Mouse (Mus musculus) lung, embryonic 16.5 days (tissue): ENCODE data around the gene Efhc1. TPM values are rescaled to one million over a fixed set of nuclear protein-coding genes. Genes with fewer than 3 reads are reported as not detected.

Experiments
- ATAC-seq: fragments of 200-750 bp; cut with Nextera tagmentation; 2 replicates; pipeline ENCODE4 v1.8.0; 2017; ENCODE audit warnings: low read depth, mild to moderate bottlenecking, moderate library complexity
- H3K27ac ChIP-seq: fragments of 300-500 bp; sonication (generic); 2 replicates; pipeline ENCODE4 v1.5.1; 2014; ENCODE audit warnings: mild to moderate bottlenecking, control low read depth, low read length
- H3K27me3 ChIP-seq: fragments of 300-500 bp; sonication (generic); 2 replicates; pipeline ENCODE4 v1.6.1; 2014; ENCODE audit warnings: low read depth, low read length, mixed read lengths; ENCODE audit not compliant: control insufficient read depth, insufficient read depth
- H3K36me3 ChIP-seq: fragments of 300-500 bp; sonication (generic); 2 replicates; pipeline ENCODE4 v1.6.1; 2014; ENCODE audit warnings: low read length; ENCODE audit not compliant: control insufficient read depth, insufficient read depth
- H3K4me1 ChIP-seq: fragments of 300-500 bp; sonication (generic); replicated peaks from 2 replicates; pipeline ENCODE4 v1.6.1; 2014; ENCODE audit warnings: low read length, mixed read lengths; ENCODE audit not compliant: control insufficient read depth, insufficient read depth
- H3K4me2 ChIP-seq: fragments of 300-500 bp; sonication (generic); 2 replicates; pipeline ENCODE4 v1.6.1; 2014; ENCODE audit warnings: low read depth, low read length, control low read depth
- H3K4me3 ChIP-seq: fragments of 300-500 bp; sonication (generic); 2 replicates; pipeline ENCODE4 v1.5.1; 2014; ENCODE audit warnings: mild to moderate bottlenecking, low read length, control low read depth
- H3K9ac ChIP-seq: fragments of 300-500 bp; sonication (generic); 2 replicates; pipeline ENCODE4 v1.6.1; 2014; ENCODE audit warnings: low read length, control low read depth
- H3K9me3 ChIP-seq: fragments of 300-500 bp; sonication (generic); 2 replicates; pipeline ENCODE4 v1.6.1; 2016; ENCODE audit warnings: low read length; ENCODE audit not compliant: control insufficient read depth
- WGBS: fragments of 180-500 bp; shearing (Covaris S2); extraction: QIAGEN DNeasy Blood & Tissue Kit; methylation state at CpG from one replicate; pipeline ENCODE4 v1.1.7; 2014; 5-methylcytosine and 5-hydroxymethylcytosine counted together
- polyA plus RNA-seq: library from polyadenylated mRNA; unstranded; fragments of >200 nt; fragmentation: Nextera tagmentation; extraction: Ambion mirVana; gene quantifications from 2 replicates; pipeline ENCODE4 v1.2.1, GENCODE M21; 2015

Gene Efhc1
- polyA plus RNA-seq, 1 experiment from 2014 or later, result 8.1 TPM

- WGBS, result 57% methylated on average over 4 of the region's 4 CpGs
- no peak overlapping the region for H3K4me3 ChIP-seq
- H3K4me2 ChIP-seq, result no peak overlapping the region
- peaks cover 21% of the 10 kb centered on the region for H3K36me3 ChIP-seq
- H3K27ac ChIP-seq, result peak overlapping the region; percentile 37
- H3K4me1 ChIP-seq, result peaks cover 4% of the 10 kb centered on the region
- no peaks in the 10 kb centered on the region for H3K9me3 ChIP-seq
- no peak overlapping the region for H3K9ac ChIP-seq
- ATAC-seq, result peak; percentile 47; the same call in 1 of the 2 replicates
- H3K27me3 ChIP-seq, result no peaks in the 10 kb centered on the region
Measured at GRCm38 (mm10) chr1:21008891-21009290, 57.5 kb downstream of the Efhc1 start.

GRCm38 (mm10) chr1:21010282-21010800 is 58.9 kb downstream of the Efhc1 start:
- 64% methylated on average over 6 of the region's 6 CpGs for WGBS
- no peak overlapping the region for H3K4me3 ChIP-seq
- peaks cover 18% of the 10 kb centered on the region for H3K36me3 ChIP-seq
- no peaks in the 10 kb centered on the region for H3K9me3 ChIP-seq
- H3K9ac ChIP-seq, result no peak overlapping the region; the same call in 1 of the 2 replicates
- H3K4me2 ChIP-seq, result no peak overlapping the region
- peaks cover 4% of the 10 kb centered on the region for H3K4me1 ChIP-seq
- ATAC-seq, result peak; percentile 68
- no peaks in the 10 kb centered on the region for H3K27me3 ChIP-seq
- H3K27ac ChIP-seq, result peak overlapping the region; percentile 58

GRCm38 (mm10) chr1:21014463-21014862 is 63.0 kb downstream of the Efhc1 start:
- H3K4me2 ChIP-seq, result no peak overlapping the region
- 51% methylated on average over 8 of the region's 8 CpGs for WGBS
- no peaks in the 10 kb centered on the region for H3K9me3 ChIP-seq
- H3K4me1 ChIP-seq, result peaks cover 4% of the 10 kb centered on the region
- peak; percentile 59 for ATAC-seq
- H3K27ac ChIP-seq, result 0 out of 2 replicates have a peak overlapping the region, but pooled peaks have one; percentile 4
- no peak overlapping the region for H3K4me3 ChIP-seq
- H3K27me3 ChIP-seq, result no peaks in the 10 kb centered on the region
- H3K36me3 ChIP-seq, result peaks cover 13% of the 10 kb centered on the region
- H3K9ac ChIP-seq, result no peak overlapping the region

GRCm38 (mm10) chr1:21023101-21023500 is 71.7 kb downstream of the Efhc1 start:
- Histone ChIP-seq H3K9me3 (no peaks in the 10 kb centered on the region), H3K4me3 (no peak overlapping the region), H3K4me2 (no peak overlapping the region), H3K4me1 (no peaks in the 10 kb centered on the region), H3K36me3 (no peaks in the 10 kb centered on the region), H3K27ac (no peak overlapping the region), H3K9ac (no peak overlapping the region), H3K27me3 (no peaks in the 10 kb centered on the region)
- ATAC-seq, result no peak
- WGBS, result 80% methylated on average over 3 of the region's 3 CpGs

- H3K36me3 ChIP-seq, result no peaks in the 10 kb centered on the region
- no peaks in the 10 kb centered on the region for H3K27me3 ChIP-seq
- H3K4me2 ChIP-seq, result no peak overlapping the region
- H3K4me3 ChIP-seq, result no peak overlapping the region
- H3K9ac ChIP-seq, result no peak overlapping the region
- ATAC-seq, result no peak
- H3K9me3 ChIP-seq, result no peaks in the 10 kb centered on the region
- H3K27ac ChIP-seq, result no peak overlapping the region
- 68% methylated on average over 5 of the region's 5 CpGs for WGBS
- H3K4me1 ChIP-seq, result no peaks in the 10 kb centered on the region
Measured at GRCm38 (mm10) chr1:21025203-21025602, 73.8 kb downstream of the Efhc1 start.

GRCm38 (mm10) chr1:21026534-21026933 is 75.1 kb downstream of the Efhc1 start:
- no peaks in the 10 kb centered on the region for H3K4me1 ChIP-seq
- 75% methylated on average over 7 of the region's 7 CpGs for WGBS
- no peak overlapping the region for H3K9ac ChIP-seq
- H3K27ac ChIP-seq, result no peak overlapping the region
- H3K9me3 ChIP-seq, result no peaks in the 10 kb centered on the region
- no peaks in the 10 kb centered on the region for H3K27me3 ChIP-seq
- no peak for ATAC-seq
- no peaks in the 10 kb centered on the region for H3K36me3 ChIP-seq
- H3K4me3 ChIP-seq, result no peak overlapping the region
- H3K4me2 ChIP-seq, result no peak overlapping the region

DNA sequence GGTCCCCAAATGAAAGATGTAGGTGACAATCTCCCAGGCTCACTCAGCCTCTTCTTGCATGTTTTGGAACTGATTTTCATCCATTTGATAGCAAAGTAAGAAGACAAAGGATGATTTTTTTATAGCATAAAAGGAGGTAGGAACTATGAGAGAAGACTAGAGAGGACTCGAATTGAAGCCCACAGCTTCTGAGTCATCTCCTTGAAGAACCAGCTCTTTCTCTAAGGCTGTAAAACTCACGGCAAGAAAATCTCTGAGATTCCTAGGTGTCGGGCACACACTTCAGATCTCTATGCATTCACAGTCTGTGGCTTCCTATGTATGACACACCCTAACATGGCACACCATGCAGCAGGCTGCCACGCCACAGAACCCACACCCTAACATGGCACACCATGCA is 77.6 kb downstream of the Efhc1 start:
- no peak overlapping the region for H3K9ac ChIP-seq
- H3K4me1 ChIP-seq, result no peaks in the 10 kb centered on the region
- ATAC-seq, result no peak
- no peak overlapping the region for H3K4me2 ChIP-seq
- no peak overlapping the region for H3K27ac ChIP-seq
- no peaks in the 10 kb centered on the region for H3K27me3 ChIP-seq
- H3K4me3 ChIP-seq, result no peak overlapping the region
- H3K36me3 ChIP-seq, result no peaks in the 10 kb centered on the region
- no peaks in the 10 kb centered on the region for H3K9me3 ChIP-seq
- WGBS, result 87% methylated on average over 4 of the region's 4 CpGs

- Histone ChIP-seq H3K27ac (no peak overlapping the region), H3K9ac (no peak overlapping the region), H3K36me3 (no peaks in the 10 kb centered on the region), H3K4me1 (no peaks in the 10 kb centered on the region), H3K4me2 (no peak overlapping the region), H3K4me3 (no peak overlapping the region), H3K9me3 (no peaks in the 10 kb centered on the region), H3K27me3 (no peaks in the 10 kb centered on the region)
- 79% methylated on average over 2 of the region's 2 CpGs for WGBS
- ATAC-seq, result no peak
Measured at GRCm38 (mm10) chr1:21031650-21032049, 80.2 kb downstream of the Efhc1 start.

DNA sequence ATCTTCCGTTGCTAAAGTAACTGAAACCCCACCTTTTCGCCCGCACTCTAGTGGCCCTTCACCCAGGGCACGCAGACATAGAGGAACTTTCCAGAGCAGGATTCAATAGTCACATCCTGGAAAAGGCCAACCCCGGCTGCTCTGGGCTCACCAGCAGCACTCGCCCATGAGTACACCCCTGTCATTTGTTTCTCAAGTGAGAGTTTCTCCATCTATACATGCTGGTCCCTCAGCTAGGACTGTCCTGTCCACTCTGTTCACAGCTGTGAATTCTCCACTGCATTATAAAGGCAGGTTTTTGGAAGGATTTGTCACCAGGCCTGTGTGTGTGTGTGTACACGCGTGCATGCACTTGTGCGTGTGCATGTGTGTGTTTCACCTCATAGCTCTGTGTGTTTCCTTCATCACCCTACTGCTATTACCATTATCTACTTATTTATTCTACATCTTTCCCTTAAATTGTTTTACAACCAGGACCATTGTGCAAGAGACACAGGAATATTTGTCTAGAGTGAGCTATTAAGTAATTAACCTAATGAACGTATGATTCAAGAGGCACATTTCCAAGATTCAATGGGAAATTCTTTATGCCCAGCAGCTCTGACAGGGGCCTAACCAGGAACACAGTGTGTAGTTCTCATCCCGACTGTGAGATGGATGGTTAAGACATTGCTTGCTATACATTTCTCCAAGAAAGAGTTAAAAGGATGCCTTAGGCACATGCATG is 81.8 kb downstream of the Efhc1 start:
- H3K36me3 ChIP-seq, result no peaks in the 10 kb centered on the region
- 0 out of 2 replicates have a peak, but pooled peaks cover 2% of the 10 kb centered on the region for H3K4me1 ChIP-seq
- 89% methylated on average over 11 of the region's 11 CpGs for WGBS
- no peak overlapping the region for H3K4me3 ChIP-seq
- H3K4me2 ChIP-seq, result no peak overlapping the region
- no peak overlapping the region for H3K9ac ChIP-seq
- H3K27me3 ChIP-seq, result no peaks in the 10 kb centered on the region
- ATAC-seq, result no peak; the same call in 1 of the 2 replicates
- H3K27ac ChIP-seq, result no peak overlapping the region
- no peaks in the 10 kb centered on the region for H3K9me3 ChIP-seq
